Mouse (Mus musculus): ENCODE results near the gene Ano3. TPM values are rescaled to one million over a fixed set of nuclear protein-coding genes. Genes with fewer than 3 reads are reported as not detected.
"Not testable (repeated sequence)": the region's sequence is repeated elsewhere in the genome, so short reads cannot be mapped to it uniquely, and the experiment has no call there.

The Ano3 gene
- 0.61 and 1.2 TPM in 2 replicates for polyA plus RNA-seq (2015; fragmentation: Nextera tagmentation; extraction: Ambion mirVana)

DNA sequence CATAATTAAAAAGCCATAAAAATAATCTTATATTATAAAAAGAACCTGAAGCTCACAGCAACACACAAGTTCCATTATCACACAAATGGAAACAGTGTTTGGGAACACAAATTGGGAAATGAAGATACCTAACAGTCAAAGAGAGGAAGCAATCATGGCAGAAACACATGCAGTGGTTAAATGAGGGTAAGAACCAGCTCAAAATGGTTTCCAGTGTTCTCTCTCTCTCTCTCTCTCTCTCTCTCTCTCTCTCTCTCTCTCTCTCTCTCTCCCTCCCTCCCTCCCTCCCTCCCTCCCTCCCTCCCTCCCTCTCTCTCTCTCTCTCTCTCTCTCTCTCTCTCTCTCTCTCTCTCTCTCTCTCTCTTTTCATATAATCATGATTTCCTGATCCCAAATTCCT is at the start of gene Ano3:
Ano3 (minus strand) TSS at position 101 of the 400 bp plus-strand sequence.
- H3K9me3 ChIP-seq (replicated peaks); H3K27ac ChIP-seq; H3K36me3 ChIP-seq (ENCODE audit: poor library complexity, severe bottlenecking); H3K4me1 ChIP-seq; H3K27me3 ChIP-seq; ATAC-seq: not testable (repeated sequence)
- Histone ChIP-seq H3K4me2 (peak within 1 kb of the TSS; percentile 70), H3K4me3 (peak within 1 kb of the TSS; percentile 42), H3K9ac (peak within 1 kb of the TSS; percentile 53)

DNA sequence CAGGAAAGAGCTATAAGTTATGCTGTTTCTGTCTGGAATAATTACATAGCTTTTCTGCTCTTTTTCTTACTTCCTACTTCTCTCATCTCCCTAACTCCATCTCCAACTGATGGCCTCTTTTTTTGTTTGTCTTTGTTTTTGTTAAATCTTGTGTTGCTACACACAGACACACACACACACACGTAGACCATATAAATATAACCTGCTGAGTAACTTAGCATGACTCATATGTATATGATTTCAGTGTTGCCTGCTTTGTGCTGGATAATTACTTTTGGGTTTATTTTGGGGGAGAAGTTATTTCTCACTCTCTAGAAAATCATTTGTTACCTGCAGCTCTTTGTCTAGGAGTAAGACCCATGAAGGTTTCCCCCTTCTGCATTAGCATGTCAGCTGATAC is 39.3 kb upstream of the Ano3 start:
- Histone ChIP-seq H3K36me3 (ENCODE audit: poor library complexity, severe bottlenecking) (no peaks in the 10 kb centered on the region), H3K27ac (no peak overlapping the region), H3K4me1 (no peaks in the 10 kb centered on the region), H3K27me3 (no peaks in the 10 kb centered on the region), H3K4me3 (no peak overlapping the region), H3K9ac (no peak overlapping the region), H3K4me2 (no peak overlapping the region), H3K9me3 (replicated peaks) (no peaks in the 10 kb centered on the region)
- no peak for ATAC-seq
- WGBS = 89% methylated on average over 1 of the region's 1 CpGs

DNA sequence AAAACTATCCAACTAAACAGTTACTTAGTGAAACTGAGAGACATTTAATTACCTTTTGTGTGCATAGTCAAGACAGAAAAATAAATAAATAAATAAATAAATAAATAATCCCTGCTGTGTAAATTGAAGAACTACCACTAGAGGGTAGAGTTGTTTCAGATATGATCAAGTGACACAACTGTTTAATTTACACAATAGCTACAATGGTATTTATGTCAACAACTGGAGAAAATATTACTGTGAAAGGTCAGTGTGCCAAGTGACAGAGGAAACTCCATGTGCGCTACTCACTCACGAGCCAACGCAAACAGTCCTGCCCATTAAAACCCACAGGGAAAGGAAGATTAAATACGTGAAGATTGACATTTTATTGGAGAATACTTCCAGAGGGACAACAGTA is 38.8 kb upstream of the Ano3 start:
- Histone ChIP-seq H3K9me3 (replicated peaks) (no peaks in the 10 kb centered on the region), H3K4me3 (no peak overlapping the region), H3K4me1 (no peaks in the 10 kb centered on the region), H3K4me2 (no peak overlapping the region), H3K27ac (no peak overlapping the region), H3K36me3 (ENCODE audit: poor library complexity, severe bottlenecking) (no peaks in the 10 kb centered on the region), H3K27me3 (no peaks in the 10 kb centered on the region), H3K9ac (no peak overlapping the region)
- ATAC-seq = no peak
- WGBS = 92% methylated on average over 4 of the region's 4 CpGs

DNA sequence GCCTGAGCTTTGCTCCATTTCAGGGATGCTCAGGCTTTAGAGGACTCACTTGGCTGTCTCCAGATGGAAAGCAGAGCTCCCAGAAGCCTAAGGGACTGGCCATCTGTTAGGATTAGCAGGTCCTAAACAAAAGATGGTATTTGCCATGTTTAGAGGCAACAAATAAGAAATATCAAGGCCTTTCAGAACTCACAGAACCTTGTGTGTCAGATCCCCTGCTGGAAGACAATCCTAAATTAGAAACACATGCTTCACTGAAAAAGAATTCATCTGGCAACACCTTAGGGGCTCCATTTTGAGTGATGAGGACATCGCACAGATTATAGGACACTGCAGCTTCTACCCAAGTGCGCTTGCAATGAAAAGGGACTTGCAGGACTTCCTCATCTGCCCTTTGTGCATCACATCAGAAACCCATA is 35.1 kb upstream of the Ano3 start:
- Histone ChIP-seq H3K27me3 (no peaks in the 10 kb centered on the region), H3K4me3 (no peak overlapping the region), H3K4me2 (no peak overlapping the region), H3K9ac (no peak overlapping the region), H3K4me1 (no peaks in the 10 kb centered on the region), H3K27ac (no peak overlapping the region), H3K9me3 (replicated peaks) (no peaks in the 10 kb centered on the region), H3K36me3 (ENCODE audit: poor library complexity, severe bottlenecking) (no peaks in the 10 kb centered on the region)
- 77% methylated on average over 2 of the region's 2 CpGs for WGBS
- ATAC-seq = 0 out of 2 replicates have a peak, but pooled peaks have one; percentile 22

DNA sequence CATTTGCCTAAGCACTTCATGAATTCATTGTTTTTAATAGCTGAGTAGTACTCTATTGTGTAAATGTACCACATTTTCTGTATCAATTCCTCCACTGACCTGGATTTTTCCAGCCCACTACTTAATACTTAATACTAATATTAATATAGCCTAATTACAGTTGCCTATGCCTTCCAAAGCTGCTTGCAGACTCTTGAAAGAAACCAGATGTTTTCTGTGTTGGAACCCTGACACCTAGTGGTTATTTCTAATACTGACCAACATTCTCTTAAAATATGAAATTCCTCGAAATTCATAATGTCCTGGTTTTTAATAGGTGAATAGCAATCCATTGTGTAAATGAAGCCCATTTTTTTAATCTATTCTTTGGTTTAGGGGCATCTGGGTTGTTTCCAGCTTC is 31.0 kb upstream of the Ano3 start:
- no peak overlapping the region for H3K27ac ChIP-seq
- H3K4me2 ChIP-seq = no peak overlapping the region
- no peaks in the 10 kb centered on the region for H3K36me3 ChIP-seq (ENCODE audit: poor library complexity, severe bottlenecking)
- WGBS = 35% methylated on average over 1 of the region's 1 CpGs
- no peak overlapping the region for H3K9ac ChIP-seq
- no peaks in the 10 kb centered on the region for H3K4me1 ChIP-seq
- no peaks in the 10 kb centered on the region for H3K27me3 ChIP-seq
- no peaks in the 10 kb centered on the region for H3K9me3 ChIP-seq (replicated peaks)
- peak; percentile 84 for ATAC-seq
- no peak overlapping the region for H3K4me3 ChIP-seq

DNA sequence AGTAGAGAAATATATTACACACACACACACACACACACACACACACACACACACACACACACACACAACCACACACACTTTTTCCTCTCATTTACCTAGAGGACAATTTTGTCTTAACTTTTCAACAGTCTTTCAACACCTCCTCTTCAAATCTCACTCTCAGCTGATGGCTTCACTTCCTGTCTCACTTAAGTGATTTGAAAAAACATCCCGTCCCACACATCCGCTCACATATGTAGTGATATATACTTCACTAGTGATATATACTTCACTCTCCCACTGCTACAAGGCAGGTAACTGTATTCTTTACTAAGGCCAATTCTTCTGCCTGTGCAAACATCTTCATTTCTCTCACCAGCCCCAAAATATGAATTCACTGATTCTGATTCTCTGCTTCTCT is 28.9 kb upstream of the Ano3 start:
- 88% methylated on average over 2 of the region's 2 CpGs for WGBS
- ATAC-seq = no peak
- H3K36me3 ChIP-seq (ENCODE audit: poor library complexity, severe bottlenecking) = no peaks in the 10 kb centered on the region

DNA sequence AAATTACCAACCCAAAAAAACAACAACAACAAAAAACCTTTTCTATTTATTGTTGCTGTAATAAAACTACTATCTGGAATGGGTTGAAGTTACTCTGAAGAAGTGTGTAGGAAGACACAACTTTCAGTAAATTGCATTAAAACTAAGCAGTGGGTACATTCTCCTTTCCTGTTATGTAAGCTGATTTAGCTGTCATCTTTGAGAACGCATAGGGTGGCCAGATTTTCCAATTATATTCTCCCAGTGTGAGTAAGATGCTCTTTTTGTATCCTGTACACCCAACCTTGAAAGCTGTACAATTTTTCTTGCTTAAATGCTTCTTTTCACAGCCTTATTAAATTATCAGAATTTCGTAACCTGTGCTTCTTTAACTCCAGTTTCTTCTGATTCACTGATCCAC is 26.1 kb upstream of the Ano3 start:
- no peaks in the 10 kb centered on the region for H3K27me3 ChIP-seq
- H3K9ac ChIP-seq = no peak overlapping the region
- H3K4me1 ChIP-seq = no peaks in the 10 kb centered on the region
- no peak overlapping the region for H3K27ac ChIP-seq
- no peak overlapping the region for H3K4me2 ChIP-seq
- H3K36me3 ChIP-seq (ENCODE audit: poor library complexity, severe bottlenecking) = no peaks in the 10 kb centered on the region
- no peak overlapping the region for H3K4me3 ChIP-seq
- WGBS = 77% methylated on average over 2 of the region's 2 CpGs
- no peaks in the 10 kb centered on the region for H3K9me3 ChIP-seq (replicated peaks)
- no peak for ATAC-seq

More for the DNA sequence above, 28.9 kb upstream of the Ano3 start:
- H3K4me2 ChIP-seq = no peak overlapping the region
- no peak overlapping the region for H3K27ac ChIP-seq
- H3K9ac ChIP-seq = no peak overlapping the region
- no peaks in the 10 kb centered on the region for H3K9me3 ChIP-seq (replicated peaks)
- no peaks in the 10 kb centered on the region for H3K4me1 ChIP-seq
- H3K27me3 ChIP-seq = no peaks in the 10 kb centered on the region
- H3K4me3 ChIP-seq = no peak overlapping the region

DNA sequence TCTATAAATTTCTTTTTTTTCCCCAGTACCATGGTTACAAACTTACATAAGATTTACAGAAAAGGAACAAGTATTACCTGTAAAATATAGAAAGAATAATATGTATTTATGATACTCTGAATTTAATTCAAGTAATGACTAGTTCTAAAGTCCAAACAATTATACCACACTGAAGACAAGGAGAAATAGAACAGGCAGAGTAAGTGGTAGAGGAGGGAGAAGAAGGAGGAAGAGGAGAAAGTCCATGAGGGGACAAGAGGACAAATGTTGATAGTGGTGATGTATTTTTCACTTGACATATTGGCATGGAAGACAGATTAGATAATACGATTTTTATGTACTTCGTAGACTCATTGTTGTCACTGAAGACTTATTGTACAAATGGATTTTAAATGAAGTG is 19.4 kb upstream of the Ano3 start:
- Histone ChIP-seq H3K36me3 (ENCODE audit: poor library complexity, severe bottlenecking) (no peaks in the 10 kb centered on the region), H3K27ac (no peak overlapping the region), H3K4me2 (no peak overlapping the region), H3K9me3 (replicated peaks) (no peaks in the 10 kb centered on the region), H3K4me1 (no peaks in the 10 kb centered on the region), H3K4me3 (no peak overlapping the region), H3K9ac (no peak overlapping the region), H3K27me3 (no peaks in the 10 kb centered on the region)
- WGBS = 88% methylated on average over 2 of the region's 2 CpGs
- ATAC-seq = no peak

DNA sequence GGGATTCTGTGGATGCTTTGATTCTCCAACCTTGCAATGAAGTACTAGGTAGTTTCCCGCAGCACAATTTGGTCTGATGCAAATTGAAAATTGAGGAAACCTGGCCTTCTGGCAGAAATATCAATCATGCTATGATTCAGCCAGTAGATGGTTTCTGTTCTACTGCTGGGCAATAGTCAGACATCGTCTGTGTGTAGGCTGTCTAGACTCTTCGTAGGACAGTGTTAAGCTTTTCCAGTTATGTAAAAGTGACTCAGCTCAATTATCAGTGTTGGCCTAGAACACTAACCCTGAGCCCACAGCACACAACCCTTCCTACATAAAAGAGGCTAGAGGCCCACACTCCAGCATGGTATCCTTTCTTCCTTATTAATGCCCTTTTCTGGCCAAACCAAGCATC is 14.7 kb upstream of the Ano3 start:
- Histone ChIP-seq H3K9ac (no peak overlapping the region), H3K4me2 (no peak overlapping the region), H3K36me3 (ENCODE audit: poor library complexity, severe bottlenecking) (no peaks in the 10 kb centered on the region), H3K27me3 (no peaks in the 10 kb centered on the region), H3K4me3 (no peak overlapping the region), H3K9me3 (replicated peaks) (no peaks in the 10 kb centered on the region), H3K27ac (no peak overlapping the region), H3K4me1 (no peaks in the 10 kb centered on the region)
- WGBS = 91% methylated on average over 3 of the region's 3 CpGs
- no peak for ATAC-seq

DNA sequence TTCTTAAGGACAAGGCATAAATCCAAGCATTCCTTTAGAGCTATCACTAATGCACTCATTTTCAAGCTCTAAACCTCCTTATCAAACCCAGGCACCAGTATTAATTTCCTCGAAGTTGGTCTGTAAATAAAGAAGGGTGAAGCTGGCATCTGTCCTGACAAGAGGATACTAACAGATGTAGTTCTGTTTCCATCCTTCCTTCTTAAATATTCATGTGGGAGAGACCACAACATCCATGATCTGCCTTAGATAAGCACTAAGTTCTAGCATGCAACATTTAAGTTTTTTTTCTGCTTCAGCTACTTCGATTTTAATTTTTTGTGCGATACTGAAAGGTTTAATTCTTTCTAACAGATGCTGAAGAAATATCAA is 305 bp downstream of the Ano3 start:
- H3K4me2 ChIP-seq = peak overlapping the region; percentile 70
- 59% methylated on average over 3 of the region's 3 CpGs for WGBS
- ATAC-seq = no peak; the same call in 1 of the 2 replicates
- H3K27ac ChIP-seq = no peak overlapping the region
- H3K36me3 ChIP-seq (ENCODE audit: poor library complexity, severe bottlenecking) = no peaks in the 10 kb centered on the region
- H3K9ac ChIP-seq = peak overlapping the region; percentile 53; the same call in 1 of the 2 replicates
- H3K4me1 ChIP-seq = peaks cover 7% of the 10 kb centered on the region; the same call in 1 of the 2 replicates
- no peaks in the 10 kb centered on the region for H3K27me3 ChIP-seq
- no peaks in the 10 kb centered on the region for H3K9me3 ChIP-seq (replicated peaks)
- H3K4me3 ChIP-seq = peak overlapping the region; percentile 42

DNA sequence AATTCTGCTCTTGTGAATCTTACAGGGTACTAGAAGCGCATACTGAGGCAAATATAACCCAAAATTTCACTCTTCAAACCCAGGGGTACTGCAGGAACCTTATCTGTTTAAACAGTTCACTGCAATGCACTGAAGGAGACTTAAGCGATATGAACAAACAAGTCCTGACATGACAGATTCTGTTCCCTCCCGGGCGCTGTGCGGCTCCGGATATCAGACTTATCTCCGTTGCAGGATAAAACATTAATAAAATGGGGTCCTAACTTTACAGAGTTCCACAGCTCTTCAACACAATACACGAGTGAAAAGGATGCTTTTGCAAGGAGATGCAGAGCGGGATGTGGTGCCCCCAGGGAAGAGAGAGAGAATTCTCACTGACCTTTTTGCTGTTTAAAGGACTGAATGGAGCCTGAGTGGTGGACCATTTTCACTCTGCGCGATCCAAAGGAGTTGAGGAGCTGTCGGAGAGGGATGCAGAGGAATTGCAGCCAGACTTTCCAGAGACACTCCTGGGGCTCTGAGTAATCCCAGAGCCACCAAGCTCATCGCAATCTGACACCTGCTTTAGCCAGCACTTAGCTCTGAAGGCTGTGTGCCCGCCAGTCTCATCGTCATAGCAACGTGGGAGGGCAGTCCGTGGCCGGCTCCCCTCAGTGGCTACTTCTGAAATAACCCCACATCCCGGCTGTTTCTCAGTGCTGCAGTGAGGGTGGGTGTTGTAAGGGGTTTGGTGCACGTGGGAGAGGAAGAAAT is 868 bp downstream of the Ano3 start:
- WGBS = 5% methylated on average over 20 of the region's 20 CpGs
- peak; percentile 96 for ATAC-seq
- H3K27me3 ChIP-seq = no peaks in the 10 kb centered on the region
- no peak overlapping the region for H3K27ac ChIP-seq
- H3K4me2 ChIP-seq = peak overlapping the region; percentile 70
- H3K4me3 ChIP-seq = peak overlapping the region; percentile 42
- H3K36me3 ChIP-seq (ENCODE audit: poor library complexity, severe bottlenecking) = no peaks in the 10 kb centered on the region
- H3K9me3 ChIP-seq (replicated peaks) = no peaks in the 10 kb centered on the region
- H3K4me1 ChIP-seq = peaks cover 7% of the 10 kb centered on the region; the same call in 1 of the 2 replicates
- peak overlapping the region; percentile 53 for H3K9ac ChIP-seq

DNA sequence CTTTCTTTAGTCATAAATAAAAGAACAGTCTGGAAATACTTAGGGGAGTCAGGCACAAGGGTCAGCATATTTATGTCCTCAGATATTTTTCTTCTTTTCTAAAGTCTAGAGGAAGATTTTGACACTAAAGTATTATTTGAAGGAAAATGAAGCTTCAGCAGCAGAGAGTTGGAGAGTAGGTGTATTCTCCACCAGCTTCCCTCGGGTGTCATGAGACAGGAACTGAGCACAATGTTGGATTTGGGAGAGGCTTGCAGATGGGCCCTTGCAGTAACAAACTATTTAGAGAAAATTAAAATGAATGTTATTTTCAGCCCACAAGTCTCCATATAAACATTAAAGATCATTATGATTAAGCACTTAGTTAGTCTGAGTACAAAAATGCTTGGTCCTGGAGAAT is 5.6 kb downstream of the Ano3 start:
- H3K4me3 ChIP-seq = no peak overlapping the region
- H3K9ac ChIP-seq = no peak overlapping the region
- H3K36me3 ChIP-seq (ENCODE audit: poor library complexity, severe bottlenecking) = no peaks in the 10 kb centered on the region
- no peak for ATAC-seq
- WGBS = 81% methylated on average over 1 of the region's 1 CpGs
- no peaks in the 10 kb centered on the region for H3K27me3 ChIP-seq
- H3K4me2 ChIP-seq = no peak overlapping the region
- H3K4me1 ChIP-seq = peaks cover 5% of the 10 kb centered on the region; the same call in 1 of the 2 replicates
- H3K27ac ChIP-seq = no peak overlapping the region
- H3K9me3 ChIP-seq (replicated peaks) = no peaks in the 10 kb centered on the region

DNA sequence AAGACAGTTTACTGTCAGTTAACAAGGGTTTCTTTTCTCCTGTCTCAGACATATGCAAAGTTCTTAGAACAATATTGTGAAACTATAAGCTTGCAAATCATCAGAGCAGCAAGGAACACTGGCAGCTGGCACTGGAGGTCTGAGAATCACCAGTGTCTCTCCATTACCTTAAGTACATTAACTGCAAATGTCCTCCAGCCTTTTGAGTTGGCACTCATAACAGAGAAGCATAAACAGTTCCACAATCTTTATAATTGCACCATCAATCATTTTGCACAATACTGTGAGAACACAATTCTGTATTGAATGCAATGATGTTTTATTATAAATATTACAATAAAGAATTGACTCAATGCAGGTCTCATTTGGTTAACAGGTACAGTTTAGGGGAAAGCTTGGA is 15.0 kb downstream of the Ano3 start:
- no peak overlapping the region for H3K27ac ChIP-seq
- no peaks in the 10 kb centered on the region for H3K27me3 ChIP-seq
- no peaks in the 10 kb centered on the region for H3K9me3 ChIP-seq (replicated peaks)
- no peak overlapping the region for H3K9ac ChIP-seq
- no peaks in the 10 kb centered on the region for H3K36me3 ChIP-seq (ENCODE audit: poor library complexity, severe bottlenecking)
- no peak for ATAC-seq
- H3K4me3 ChIP-seq = no peak overlapping the region
- H3K4me1 ChIP-seq = no peaks in the 10 kb centered on the region
- H3K4me2 ChIP-seq = no peak overlapping the region

All from forebrain, embryonic 13.5 days (tissue).